19 mouse cellular contexts compared by ENCODE assay signal in genomic region chr1:40372951-40373350, GRCm38 (mm10). TPM values are rescaled to one million over a fixed set of nuclear protein-coding genes. Genes with fewer than 3 reads are reported as not detected.
DNase-seq lines count a peak whose midpoint lies in the region; TF ChIP-seq lines count a peak whose summit lies in the region.
"Had no signal": no experiment of that assay in that cellular context is flagged by ENCODE, and none has a peak within 500 bp of the region (broad histone marks: within the 10 kb centered on the region; RNA-seq: fewer than 3 reads in every experiment).

No protein-coding gene starts in this region.

- intact Hi-C loops in gastrocnemius, adult 2 months (cut with DNase I): loop anchor here (10.0 kb wide), 1 partner anchor 148 kb away; the partner anchor contains the start of gene Il1r1

- TF ChIP-seq POLR2A in embryonic fibroblast, embryonic 13.5 days (IDR thresholded peaks at IDR 0.05; ENCODE audit: low read depth, low read length): no peak

- no peak overlapping the region for H3K4me3 ChIP-seq in gastrocnemius, adult 2 months
- H3K4me3 ChIP-seq in embryonic fibroblast, embryonic 13.5 days (ENCODE audit: insufficient read depth, low read length): no peak overlapping the region
- H3K4me3 ChIP-seq: embryonic facial prominence, embryonic 12.5 days; erythroblast, embryonic 14.5 days; heart, adult 2 months; heart, embryonic 12.5 days; hindbrain, embryonic 15.5 days; kidney, embryonic 15.5 days had no signal

- TF ChIP-seq CTCF in gastrocnemius, adult 2 months (IDR thresholded peaks at IDR 0.05): no peak
- TF ChIP-seq CTCF in embryonic fibroblast, embryonic 13.5 days (IDR thresholded peaks at IDR 0.05; ENCODE audit: borderline replicate concordance, insufficient read depth, low read length): no peak

- H3K4me1 ChIP-seq in embryonic fibroblast, embryonic 13.5 days (ENCODE audit: control insufficient read depth, insufficient read depth, low read length): peaks cover 4% of the 10 kb centered on the region
- H3K4me1 ChIP-seq: hindbrain, embryonic 15.5 days; kidney, embryonic 15.5 days had no signal

- DNase-seq in gastrocnemius, adult 2 months: no peak
- DNase-seq in gastrocnemius, postnatal 10 days: no peak
- DNase-seq in 3T3-L1 (ENCODE audit: low read depth, low spot score): peak; percentile 71
- DNase-seq in NIH3T3 (ENCODE audit: low read depth): peak; percentile 78
- no peak for DNase-seq in cerebellum, adult 11 months
- no peak for DNase-seq in adrenal gland, postnatal 10 days
- DNase-seq: adrenal gland, postnatal 25 days; B cell, adult 2 months; cerebellum, adult 8-10 months; cerebellum, postnatal 14 days; embryo, embryonic 11 days; heart, adult 2 months; kidney, adult 2 months had no signal

- peak overlapping the region; percentile 41; the same call in 1 of the 2 replicates for H3K27ac ChIP-seq in gastrocnemius, adult 2 months
- H3K27ac ChIP-seq in embryonic fibroblast, embryonic 13.5 days (ENCODE audit: insufficient read depth, low read length): peak overlapping the region; percentile 54
- H3K27ac ChIP-seq: embryonic facial prominence, embryonic 12.5 days; heart, adult 2 months; hindbrain, embryonic 15.5 days; kidney, embryonic 15.5 days had no signal

RNA-seq across cellular contexts. Expression of gene Il1rl2, which starts 48.5 kb away (rescaled TPM):
- total RNA-seq in gastrocnemius, adult 2 months (2021): 1 to 10 TPM in 1 of 2 experiments, under 1 TPM in 1; 0.86 to 1.1 TPM
- 1 to 10 TPM; 5.9 to 6.4 TPM for total RNA-seq in gastrocnemius, postnatal 10 days (2021)
- 32.5 and 48.1 TPM in 2 replicates for polyA plus RNA-seq in embryonic fibroblast, embryonic 13.5 days (2011; ENCODE audit: insufficient read length, low read depth, missing spikeins)
- total RNA-seq in adrenal gland, postnatal 10 days (2021): 1 to 10 TPM; 4.3 to 5.1 TPM
- polyA plus RNA-seq: erythroblast, embryonic 14.5 days had no signal

RNA-seq across cellular contexts. Expression of gene Il1rl1, which starts 56.4 kb away (rescaled TPM):
- total RNA-seq in gastrocnemius, adult 2 months (2021): 1 to 10 TPM; 1.0 to 1.1 TPM
- 1 to 10 TPM; 1.8 to 3.1 TPM for total RNA-seq in gastrocnemius, postnatal 10 days (2021)
- polyA plus RNA-seq in embryonic fibroblast, embryonic 13.5 days (2011; ENCODE audit: insufficient read length, low read depth, missing spikeins): 413 and 663 TPM in 2 replicates
- 1 to 10 TPM in 1 of 2 experiments, under 1 TPM in 1; 0.91 to 1.4 TPM for total RNA-seq in adrenal gland, postnatal 10 days (2021)
- polyA plus RNA-seq: hindbrain, embryonic 15.5 days had no signal

Comparison
In these comparisons a context has a peak if more than half of its experiments do, and no peak if none do; other contexts are left out.
1. DNase-seq: peak in 3T3-L1 (single experiment) and NIH3T3 (single experiment); none in gastrocnemius, adult 2 months (single experiment), gastrocnemius, postnatal 10 days (single experiment), cerebellum, adult 11 months (single experiment) and adrenal gland, postnatal 10 days (single experiment).